Mouse (Mus musculus): ENCODE measurements around the gene Rnf169.

- TF ChIP-seq POLR2A (IDR thresholded peaks at IDR 0.05; ENCODE audit: control insufficient read depth, low read depth, low read length): no peak
- TF ChIP-seq CTCF (IDR thresholded peaks at IDR 0.05; ENCODE audit: control insufficient read depth, insufficient read depth, insufficient replicate concordance, low read depth, low read length): no peak
Observed at GRCm38 (mm10) chr7:99902918-99903665, 77.2 kb downstream of the Rnf169 start.
